Mouse (Mus musculus) myocyte (in vitro differentiated cells): ENCODE results near the gene Dhx34. TPM values are rescaled to one million over a fixed set of nuclear protein-coding genes. Genes with fewer than 3 reads are reported as not detected.

Experiments used
- H3K27me3 ChIP-seq: one replicate; pipeline ENCODE4 v1.6.1; 2011; ENCODE audit not compliant: control insufficient read depth, insufficient read depth, insufficient read length
- H3K36me3 ChIP-seq: one replicate; pipeline ENCODE4 v1.6.1; 2011; ENCODE audit not compliant: control insufficient read depth, insufficient read depth
- H3K4me2 ChIP-seq: one replicate; pipeline ENCODE4 v1.6.1; 2011; ENCODE audit warnings: low read depth, control low read depth
- H3K4me3 ChIP-seq: one replicate; pipeline ENCODE4 v1.5.1; 2011; ENCODE audit warnings: mild to moderate bottlenecking, control low read depth, moderate library complexity
- H3K79me2 ChIP-seq: one replicate; pipeline ENCODE4 v1.6.1; 2011; ENCODE audit not compliant: control insufficient read depth, insufficient read depth
- H3ac ChIP-seq: one replicate; pipeline ENCODE4 v1.6.1; 2011; ENCODE audit not compliant: control insufficient read depth, insufficient read length
- CEBPB ChIP-seq: IDR thresholded peaks from 2 replicates; pipeline ENCODE4 v1.6.1; 2011; ENCODE audit warnings: mild to moderate bottlenecking, moderate library complexity; ENCODE audit not compliant: poor library complexity, insufficient read depth, severe bottlenecking
- E2F4 ChIP-seq: IDR thresholded peaks from one replicate; pipeline ENCODE4 v1.6.1; 2011; ENCODE audit warnings: mild to moderate bottlenecking, control low read depth, moderate library complexity; ENCODE audit not compliant: insufficient read depth
- MAX ChIP-seq: IDR thresholded peaks from one replicate; pipeline ENCODE4 v1.6.1; 2011; ENCODE audit warnings: low read depth, mild to moderate bottlenecking, control low read depth
- MYOD1 ChIP-seq, 3 experiments: IDR thresholded peaks; one replicate each; pipeline ENCODE4 v1.6.1; 2011; ENCODE audit warnings: control low read depth in 2 of 3, low read depth in 2 of 3, mild to moderate bottlenecking in 2 of 3, moderate library complexity in 1 of 3; ENCODE audit not compliant: insufficient read length in 2 of 3, control insufficient read depth in 1 of 3
- MYOG ChIP-seq, 3 experiments: IDR thresholded peaks; one replicate each; pipeline ENCODE4 v1.6.1; 2011; ENCODE audit warnings: control low read depth in 2 of 3, low read depth in 2 of 3, mild to moderate bottlenecking in 2 of 3; ENCODE audit not compliant: insufficient read length in 2 of 3, control insufficient read depth in 1 of 3, insufficient read depth in 1 of 3
- POLR2A ChIP-seq: IDR thresholded peaks from one replicate; pipeline ENCODE4 v1.6.1; 2011; ENCODE audit warnings: low read depth, mild to moderate bottlenecking, control low read depth, moderate library complexity; ENCODE audit not compliant: insufficient read length
- POLR2AphosphoS2 ChIP-seq: IDR thresholded peaks from one replicate; pipeline ENCODE4 v1.6.1; 2011; ENCODE audit warnings: low read depth, control low read depth; ENCODE audit not compliant: insufficient read length
- REST ChIP-seq: IDR thresholded peaks from one replicate; pipeline ENCODE4 v1.6.1; 2011; ENCODE audit warnings: mild to moderate bottlenecking, control low read depth, moderate library complexity; ENCODE audit not compliant: insufficient read depth, insufficient read length
- SRF ChIP-seq: IDR thresholded peaks from one replicate; pipeline ENCODE4 v1.6.1; 2011; ENCODE audit warnings: low read depth; ENCODE audit not compliant: control insufficient read depth, insufficient read length
- TCF12 ChIP-seq: IDR thresholded peaks from one replicate; pipeline ENCODE4 v1.6.1; 2011; ENCODE audit warnings: mild to moderate bottlenecking, control low read depth; ENCODE audit not compliant: poor library complexity, insufficient read depth, severe bottlenecking
- TCF3 ChIP-seq: IDR thresholded peaks from one replicate; pipeline ENCODE4 v1.6.1; 2011; ENCODE audit warnings: low read depth, control low read depth; ENCODE audit not compliant: insufficient read length
- USF1 ChIP-seq: IDR thresholded peaks from one replicate; pipeline ENCODE4 v1.6.1; 2011; ENCODE audit warnings: low read depth, mild to moderate bottlenecking, control low read depth, moderate library complexity
- polyA plus RNA-seq: library from polyadenylated mRNA; unstranded; fragments of >200 nt; fragmentation: generic; extraction: Trizol; gene quantifications from one replicate; pipeline ENCODE4 v1.2.1, GENCODE M21; 2012; ENCODE audit warnings: missing spikeins

Gene Dhx34
- polyA plus RNA-seq, 1 experiment: 9.0 TPM

- no peaks in the 10 kb centered on the region for H3K27me3 ChIP-seq
- no peak overlapping the region for H3ac ChIP-seq
- H3K36me3 ChIP-seq: no peaks in the 10 kb centered on the region
- TF ChIP-seq REST (no peak), E2F4 (no peak), POLR2A (no peak), TCF3 (no peak), USF1 (no peak), MYOD1 (IDR thresholded peaks at IDR 0.05; ENCODE audit: control insufficient read depth in 1 of 3, insufficient read length in 2 of 3, low read depth in 2 of 3) (no peak), POLR2AphosphoS2 (no peak), TCF12 (no peak), SRF (no peak), CEBPB (no peak), MAX (no peak), MYOG (IDR thresholded peaks at IDR 0.05; ENCODE audit: control insufficient read depth in 1 of 3, insufficient read depth in 1 of 3, insufficient read length in 2 of 3, low read depth in 2 of 3) (no peak)
- H3K4me3 ChIP-seq: no peak overlapping the region
- no peak overlapping the region for H3K4me2 ChIP-seq
- no peaks in the 10 kb centered on the region for H3K79me2 ChIP-seq
Observed at GRCm38 (mm10) chr7:16201136-16201535, 20.7 kb downstream of the Dhx34 start.

- H3K79me2 ChIP-seq: no peaks in the 10 kb centered on the region
- no peaks in the 10 kb centered on the region for H3K36me3 ChIP-seq
- TF ChIP-seq SRF (no peak), MYOG (IDR thresholded peaks at IDR 0.05; ENCODE audit: control insufficient read depth in 1 of 3, insufficient read depth in 1 of 3, insufficient read length in 2 of 3, low read depth in 2 of 3) (no peak), POLR2AphosphoS2 (no peak), REST (no peak), TCF12 (no peak), E2F4 (no peak), POLR2A (no peak), MYOD1 (IDR thresholded peaks at IDR 0.05; ENCODE audit: control insufficient read depth in 1 of 3, insufficient read length in 2 of 3, low read depth in 2 of 3) (no peak), CEBPB (no peak), USF1 (no peak), TCF3 (no peak), MAX (no peak)
- no peak overlapping the region for H3K4me2 ChIP-seq
- H3K27me3 ChIP-seq: no peaks in the 10 kb centered on the region
- no peak overlapping the region for H3ac ChIP-seq
- no peak overlapping the region for H3K4me3 ChIP-seq
Observed at GRCm38 (mm10) chr7:16198540-16198939, 23.3 kb downstream of the Dhx34 start.

- TF ChIP-seq E2F4 (no peak), REST (no peak), MYOD1 (IDR thresholded peaks at IDR 0.05; ENCODE audit: control insufficient read depth in 1 of 3, insufficient read length in 2 of 3, low read depth in 2 of 3) (no peak), TCF3 (no peak), MAX (no peak), POLR2A (no peak), TCF12 (no peak), SRF (no peak), MYOG (IDR thresholded peaks at IDR 0.05; ENCODE audit: control insufficient read depth in 1 of 3, insufficient read depth in 1 of 3, insufficient read length in 2 of 3, low read depth in 2 of 3) (no peak), USF1 (no peak), CEBPB (no peak), POLR2AphosphoS2 (no peak)
- H3K36me3 ChIP-seq: no peaks in the 10 kb centered on the region
Observed at GRCm38 (mm10) chr7:16197166-16197565, 24.7 kb downstream of the Dhx34 start.

GRCm38 (mm10) chr7:16196616-16197015 is 25.2 kb downstream of the Dhx34 start:
- H3ac ChIP-seq: no peak overlapping the region
- no peaks in the 10 kb centered on the region for H3K27me3 ChIP-seq
- H3K4me3 ChIP-seq: no peak overlapping the region
- TF ChIP-seq MAX: no peak
- no peak for TF ChIP-seq POLR2AphosphoS2
- no peak for TF ChIP-seq POLR2A
- no peak for TF ChIP-seq USF1
- TF ChIP-seq SRF: no peak
- TF ChIP-seq MYOD1 (IDR thresholded peaks at IDR 0.05; ENCODE audit: control insufficient read depth in 1 of 3, insufficient read length in 2 of 3, low read depth in 2 of 3): no peak
- TF ChIP-seq CEBPB: no peak
- no peak for TF ChIP-seq MYOG (IDR thresholded peaks at IDR 0.05; ENCODE audit: control insufficient read depth in 1 of 3, insufficient read depth in 1 of 3, insufficient read length in 2 of 3, low read depth in 2 of 3)
- no peak for TF ChIP-seq TCF3
- H3K36me3 ChIP-seq: no peaks in the 10 kb centered on the region
- H3K79me2 ChIP-seq: no peaks in the 10 kb centered on the region
- no peak overlapping the region for H3K4me2 ChIP-seq

More at GRCm38 (mm10) chr7:16197166-16197565, 24.7 kb downstream of the Dhx34 start:
- H3K4me3 ChIP-seq: no peak overlapping the region
- H3K79me2 ChIP-seq: no peaks in the 10 kb centered on the region
- no peak overlapping the region for H3K4me2 ChIP-seq
- H3ac ChIP-seq: no peak overlapping the region
- H3K27me3 ChIP-seq: no peaks in the 10 kb centered on the region

GRCm38 (mm10) chr7:16193702-16194101 is 28.1 kb downstream of the Dhx34 start:
- Histone ChIP-seq H3K4me3 (no peak overlapping the region), H3K79me2 (no peaks in the 10 kb centered on the region), H3K36me3 (no peaks in the 10 kb centered on the region), H3ac (no peak overlapping the region), H3K4me2 (no peak overlapping the region), H3K27me3 (peaks cover 20% of the 10 kb centered on the region)
- no peak for TF ChIP-seq MAX
- TF ChIP-seq TCF12: no peak
